Mouse (Mus musculus): ENCODE measurements at regions not wholly inside any gene's neighbourhood (a gene's known extent, or its start where the extent isn't known, plus 50 kb on each side); places are given as distances from the start of the nearest gene placed in this dataset.
"Not testable (repeated sequence)": the region's sequence is repeated elsewhere in the genome, so short reads cannot be mapped to it uniquely, and the experiment has no call there.

DNA sequence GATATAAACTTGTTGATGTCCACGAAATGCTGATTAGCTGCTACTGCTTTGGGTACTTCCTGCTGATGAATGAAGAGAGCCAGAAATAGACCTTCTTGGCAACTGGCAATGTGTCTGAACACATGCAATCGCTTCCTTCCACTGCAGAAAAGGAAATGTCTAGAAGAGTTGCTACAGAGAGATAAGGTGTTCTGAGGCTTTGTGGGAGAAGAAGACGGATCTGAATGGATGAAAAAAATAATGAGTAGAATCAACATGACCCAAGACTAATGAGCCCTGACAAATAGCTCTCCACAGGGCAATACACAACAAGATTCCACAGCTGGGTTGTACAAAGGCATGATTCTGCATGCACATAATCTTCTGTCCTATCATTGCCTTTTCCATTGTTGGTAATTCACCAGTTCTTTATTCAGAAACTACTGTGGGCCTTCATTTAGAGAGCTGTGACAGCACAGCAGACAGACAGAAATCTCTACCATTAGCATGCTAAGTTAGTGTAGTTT, 268.7 kb upstream of the Klf6 start:
- DNase-seq (ENCODE audit: inconsistent age in 2 of 2, low spot score in 1 of 2): peak in 1 of 2 experiments; percentile 58

- DNase-seq (ENCODE audit: inconsistent age in 2 of 2, low spot score in 1 of 2): no peak
Measured at GRCm38 (mm10) chr13:5601648-5602047, 259.6 kb upstream of the Klf6 start.

DNA sequence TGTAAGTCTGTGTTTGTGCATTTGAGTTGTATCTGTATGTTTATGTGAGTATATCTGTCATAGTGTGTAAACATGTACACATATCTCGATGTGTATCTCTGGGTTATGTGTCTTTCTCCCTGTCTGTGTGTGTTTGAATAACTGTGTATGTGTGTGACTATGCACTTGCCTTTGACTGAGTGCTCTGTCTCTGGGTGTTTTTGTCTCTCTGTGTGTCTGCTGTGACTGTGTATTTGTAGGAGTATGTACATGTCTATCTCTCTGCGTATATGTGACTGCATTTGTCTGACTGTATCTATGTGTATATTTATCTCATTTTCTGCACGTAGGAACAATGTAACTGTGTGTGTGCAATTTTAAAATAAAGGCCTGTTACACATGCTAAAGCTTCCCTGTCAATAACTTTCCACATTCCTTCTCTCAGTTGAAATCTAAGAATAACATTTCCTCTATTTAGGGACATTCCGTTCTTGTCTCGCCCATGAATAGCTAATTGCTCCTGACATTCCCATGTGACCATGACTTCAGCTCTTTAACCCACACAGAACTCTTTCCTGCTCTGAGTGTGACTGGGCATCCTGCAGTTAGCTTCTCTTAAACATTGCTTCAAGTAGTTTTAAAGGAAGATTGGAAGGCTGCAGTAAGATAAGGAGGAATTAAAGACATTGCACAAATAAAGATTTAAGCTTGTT, 257.2 kb upstream of the Klf6 start:
- DNase-seq (ENCODE audit: inconsistent age in 2 of 2, low spot score in 1 of 2): peak in 1 of 2 experiments; percentile 49

- no peak for DNase-seq (ENCODE audit: inconsistent age in 2 of 2, low spot score in 1 of 2)
Measured at GRCm38 (mm10) chr13:5605418-5605817, 255.9 kb upstream of the Klf6 start.

DNA sequence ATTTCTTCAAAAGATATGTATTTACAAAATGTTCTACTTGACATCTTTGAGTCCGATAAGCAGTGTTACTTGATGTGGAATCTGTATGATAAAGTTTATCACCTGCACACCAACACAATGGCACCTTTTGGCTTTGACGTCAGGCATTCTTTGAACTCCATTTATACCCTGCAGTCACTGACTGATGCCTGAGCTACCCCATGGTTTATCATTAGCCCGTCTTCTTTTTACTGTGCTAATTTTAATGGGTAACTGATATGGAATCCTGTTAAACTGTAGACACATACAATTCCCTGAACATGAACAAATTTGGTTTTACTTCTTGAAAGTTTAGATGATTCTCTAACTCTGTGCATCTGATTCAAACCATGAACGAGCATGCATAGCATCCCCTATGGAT, 253.8 kb upstream of the Klf6 start:
- DNase-seq (ENCODE audit: inconsistent age in 2 of 2, low spot score in 1 of 2): no peak

GRCm38 (mm10) chr13:5614186-5614737, 247.0 kb upstream of the Klf6 start:
- DNase-seq (ENCODE audit: inconsistent age in 2 of 2, low spot score in 1 of 2): peak in 1 of 2 experiments; percentile 70

DNA sequence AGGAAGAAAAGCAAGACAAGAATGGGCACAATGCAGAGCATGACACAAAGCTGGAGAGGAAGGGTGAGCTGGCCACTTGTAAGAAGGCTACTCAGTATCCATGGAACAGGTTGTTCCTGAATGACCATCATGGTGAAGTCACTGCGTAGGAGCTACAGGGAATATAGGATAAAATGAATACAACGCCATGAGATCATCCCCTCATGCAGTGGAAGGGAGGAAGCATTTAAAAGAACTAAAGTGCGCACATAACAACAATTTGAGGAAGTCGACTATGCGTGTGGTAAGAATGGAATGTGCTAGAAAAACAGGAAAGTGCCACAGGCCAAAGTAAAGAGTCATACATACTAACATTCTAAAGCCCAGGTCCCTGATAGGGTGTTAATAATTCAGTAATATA, 246.4 kb upstream of the Klf6 start:
- peak in 1 of 2 experiments; percentile 43 for DNase-seq (ENCODE audit: inconsistent age in 2 of 2, low spot score in 1 of 2)

- peak in 1 of 2 experiments; percentile 39 for DNase-seq (ENCODE audit: inconsistent age in 2 of 2, low spot score in 1 of 2)
Measured at GRCm38 (mm10) chr13:5615327-5615726, 246.0 kb upstream of the Klf6 start.

- DNase-seq (ENCODE audit: inconsistent age in 2 of 2, low spot score in 1 of 2): no peak
Measured at GRCm38 (mm10) chr13:5628124-5628523, 233.2 kb upstream of the Klf6 start.

- DNase-seq (ENCODE audit: inconsistent age in 2 of 2, low spot score in 1 of 2): no peak
Measured at GRCm38 (mm10) chr13:5634960-5635359, 226.3 kb upstream of the Klf6 start.

- DNase-seq (ENCODE audit: inconsistent age in 2 of 2, low spot score in 1 of 2): no peak
Measured at GRCm38 (mm10) chr13:5641743-5642510, 219.4 kb upstream of the Klf6 start.

GRCm38 (mm10) chr13:5648276-5648675, 213.0 kb upstream of the Klf6 start:
- DNase-seq (ENCODE audit: inconsistent age in 2 of 2, low spot score in 1 of 2): no peak

DNA sequence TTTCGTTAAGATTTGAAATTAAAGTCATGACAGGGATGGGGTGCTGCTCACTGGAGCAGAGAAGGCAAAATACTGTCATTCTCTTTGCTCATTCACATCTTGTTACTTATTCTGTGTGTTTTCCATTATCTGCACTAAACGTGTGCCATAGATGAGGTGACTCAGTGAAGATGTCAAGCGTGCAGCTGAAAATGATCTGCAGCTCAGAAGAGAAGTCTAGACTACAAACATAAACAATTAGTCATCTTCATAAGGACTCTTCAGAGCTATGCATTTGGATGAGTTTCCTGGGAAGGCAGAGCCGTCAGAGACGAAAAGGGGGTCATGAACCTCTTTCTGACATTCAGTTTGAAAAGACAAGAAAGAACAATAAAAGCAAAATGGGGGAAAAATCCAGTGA, 203.7 kb upstream of the Klf6 start:
- DNase-seq (ENCODE audit: inconsistent age in 2 of 2, low spot score in 1 of 2): no peak

- peak in 1 of 2 experiments; percentile 29 for DNase-seq (ENCODE audit: inconsistent age in 2 of 2, low spot score in 1 of 2)
Measured at GRCm38 (mm10) chr13:5666235-5667007, 194.9 kb upstream of the Klf6 start.

- DNase-seq (ENCODE audit: inconsistent age in 2 of 2, low spot score in 1 of 2): no peak
Measured at GRCm38 (mm10) chr13:5675668-5676067, 185.6 kb upstream of the Klf6 start.

- no peak for DNase-seq (ENCODE audit: inconsistent age in 2 of 2, low spot score in 1 of 2)
Measured at GRCm38 (mm10) chr13:5690124-5690523, 171.2 kb upstream of the Klf6 start.

DNA sequence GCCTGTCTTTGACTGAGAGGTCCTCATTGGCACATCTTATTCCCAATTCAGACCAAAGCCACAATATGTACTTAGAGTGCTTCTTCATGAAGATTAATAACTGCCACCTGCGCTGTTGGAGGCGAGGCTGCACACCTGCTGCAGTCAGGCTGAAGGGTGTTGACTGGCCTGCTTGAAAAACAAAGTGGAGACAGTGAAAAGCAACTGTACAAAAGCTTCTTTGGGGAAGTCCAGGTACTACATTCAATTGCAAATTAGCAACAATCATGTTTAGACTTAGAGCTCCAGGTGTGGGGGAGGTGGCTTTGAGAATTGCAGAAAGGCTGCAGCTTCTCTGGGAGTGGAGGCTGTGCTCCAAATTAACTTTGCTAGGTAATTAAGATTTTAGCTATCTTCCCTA, 170.6 kb upstream of the Klf6 start:
- DNase-seq (ENCODE audit: inconsistent age in 2 of 2, low spot score in 1 of 2): not testable (repeated sequence)

- no peak for DNase-seq (ENCODE audit: inconsistent age in 2 of 2, low spot score in 1 of 2)
Measured at GRCm38 (mm10) chr13:5694626-5695025, 166.7 kb upstream of the Klf6 start.

- not testable (repeated sequence) for DNase-seq (ENCODE audit: inconsistent age in 2 of 2, low spot score in 1 of 2)
Measured at GRCm38 (mm10) chr13:5695581-5695980, 165.7 kb upstream of the Klf6 start.

GRCm38 (mm10) chr13:5696377-5696776, 164.9 kb upstream of the Klf6 start:
- no peak for DNase-seq (ENCODE audit: inconsistent age in 2 of 2, low spot score in 1 of 2)

DNA sequence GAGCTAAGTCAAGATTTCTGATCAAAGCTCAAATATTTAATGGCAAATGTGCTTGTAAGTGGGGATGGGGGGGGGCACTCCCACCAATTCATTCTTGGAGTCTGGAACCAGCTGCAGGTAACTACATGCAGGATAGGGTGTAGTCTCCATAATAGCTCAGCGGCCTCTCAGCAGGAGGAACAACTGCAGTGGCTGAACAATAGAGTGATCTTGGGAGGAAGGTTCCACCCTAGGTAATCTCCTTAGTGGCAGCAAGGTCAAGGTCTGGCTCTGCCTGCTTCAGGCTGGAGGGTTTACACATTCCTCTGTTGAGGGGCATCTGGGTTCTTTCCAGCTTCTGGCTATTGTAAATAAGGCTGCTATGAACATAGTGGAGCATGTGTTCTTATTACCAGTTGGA, 164.0 kb upstream of the Klf6 start:
- not testable (repeated sequence) for DNase-seq (ENCODE audit: inconsistent age in 2 of 2, low spot score in 1 of 2)
